Mouse (Mus musculus) lung, postnatal 0 days (tissue): ENCODE results near the gene Myo10. TPM values are rescaled to one million over a fixed set of nuclear protein-coding genes. Genes with fewer than 3 reads are reported as not detected.
A peak's percentile ranks its signal among the peaks of the same experiment; 100 is the strongest.

Source experiments
- ATAC-seq: fragments of 200-750 bp; cut with Nextera tagmentation; 2 replicates; pipeline ENCODE4 v1.8.0; 2017; ENCODE audit warnings: moderate library complexity
- DNase-seq: peaks from one replicate; pipeline ENCODE4 v3.0.0-alpha.2; 2016; ENCODE audit warnings: low spot score
- H3K27ac ChIP-seq: fragments of 300-500 bp; sonication (generic); 2 replicates; pipeline ENCODE4 v1.5.1; 2014; ENCODE audit warnings: antibody characterized with exemption, mild to moderate bottlenecking, low read length, mixed read lengths
- H3K27me3 ChIP-seq: fragments of 300-500 bp; sonication (generic); replicated peaks from 2 replicates; pipeline ENCODE4 v1.6.1; 2014; ENCODE audit warnings: low read length, mixed read lengths; ENCODE audit not compliant: insufficient read depth
- H3K36me3 ChIP-seq: fragments of 300-500 bp; sonication (generic); 2 replicates; pipeline ENCODE4 v1.6.1; 2014; ENCODE audit warnings: low read length, mixed read lengths; ENCODE audit not compliant: insufficient read depth
- H3K4me1 ChIP-seq: fragments of 300-500 bp; sonication (generic); 2 replicates; pipeline ENCODE4 v1.6.1; 2014; ENCODE audit warnings: antibody characterized with exemption, low read depth, low read length, mixed read lengths; ENCODE audit not compliant: insufficient read depth
- H3K4me2 ChIP-seq: fragments of 300-500 bp; sonication (generic); replicated peaks from 2 replicates; pipeline ENCODE4 v1.6.1; 2014; ENCODE audit warnings: low read depth, mild to moderate bottlenecking, low read length, moderate library complexity, mixed read lengths
- H3K4me3 ChIP-seq: fragments of 300-500 bp; sonication (generic); 2 replicates; pipeline ENCODE4 v1.5.1; 2014; ENCODE audit warnings: low read depth, low read length
- H3K9ac ChIP-seq: fragments of 300-500 bp; sonication (generic); replicated peaks from 2 replicates; pipeline ENCODE4 v1.6.1; 2014; ENCODE audit warnings: low read depth, mild to moderate bottlenecking
- H3K9me3 ChIP-seq: fragments of 300-500 bp; sonication (generic); 2 replicates; pipeline ENCODE4 v1.6.1; 2016; ENCODE audit warnings: low read length, mixed read lengths
- CTCF ChIP-seq: IDR thresholded peaks from 2 replicates; pipeline ENCODE4 v1.5.1; 2016; ENCODE audit warnings: antibody characterized with exemption, mild to moderate bottlenecking
- EP300 ChIP-seq: IDR thresholded peaks from 2 replicates; pipeline ENCODE4 v1.6.1; 2016; ENCODE audit warnings: antibody characterized with exemption, mild to moderate bottlenecking, control low read depth
- WGBS: fragments of 180-500 bp; shearing (Covaris S2); extraction: QIAGEN DNeasy Blood & Tissue Kit; methylation state at CpG from one replicate; pipeline ENCODE4 v1.1.7; 2014; 5-methylcytosine and 5-hydroxymethylcytosine counted together
- polyA plus RNA-seq: library from polyadenylated mRNA; unstranded; fragments of >200 nt; fragmentation: Nextera tagmentation; extraction: Ambion mirVana; gene quantifications from 2 replicates; pipeline ENCODE4 v1.2.1, GENCODE M21; 2015

Gene Myo10
- polyA plus RNA-seq, 1 experiment from 2014 or later, result 17.3 TPM

DNA sequence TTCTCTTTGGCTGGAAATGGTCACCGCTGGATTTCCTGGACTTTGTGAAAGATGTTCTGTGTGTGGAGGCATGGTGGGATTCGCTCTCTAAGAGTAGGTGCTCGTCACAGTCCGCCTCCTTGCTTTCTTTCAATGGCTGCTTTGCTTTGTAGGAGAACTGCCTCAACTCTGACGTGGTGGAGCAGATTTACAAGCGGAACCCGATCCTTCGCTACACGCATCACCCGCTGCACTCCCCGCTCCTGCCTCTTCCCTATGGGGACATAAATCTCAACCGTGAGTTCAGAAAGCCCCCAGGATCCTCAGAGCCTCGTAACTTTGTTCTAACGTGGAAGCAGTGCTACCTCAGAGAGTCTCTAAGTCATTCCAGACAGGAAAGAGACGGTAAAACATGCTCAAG is 180.8 kb downstream of the Myo10 start:
- H3K36me3 ChIP-seq, result peaks cover 55% of the 10 kb centered on the region
- H3K27me3 ChIP-seq, result no peaks in the 10 kb centered on the region
- 86% methylated on average over 15 of the region's 15 CpGs for WGBS
- DNase-seq (no peak), ATAC-seq (no peak)
- TF ChIP-seq EP300 (no peak), CTCF (no peak)
- H3K4me2 ChIP-seq, result no peak overlapping the region
- no peaks in the 10 kb centered on the region for H3K9me3 ChIP-seq
- H3K4me3 ChIP-seq, result no peak overlapping the region
- H3K4me1 ChIP-seq, result no peaks in the 10 kb centered on the region
- no peak overlapping the region for H3K9ac ChIP-seq
- H3K27ac ChIP-seq, result no peak overlapping the region

DNA sequence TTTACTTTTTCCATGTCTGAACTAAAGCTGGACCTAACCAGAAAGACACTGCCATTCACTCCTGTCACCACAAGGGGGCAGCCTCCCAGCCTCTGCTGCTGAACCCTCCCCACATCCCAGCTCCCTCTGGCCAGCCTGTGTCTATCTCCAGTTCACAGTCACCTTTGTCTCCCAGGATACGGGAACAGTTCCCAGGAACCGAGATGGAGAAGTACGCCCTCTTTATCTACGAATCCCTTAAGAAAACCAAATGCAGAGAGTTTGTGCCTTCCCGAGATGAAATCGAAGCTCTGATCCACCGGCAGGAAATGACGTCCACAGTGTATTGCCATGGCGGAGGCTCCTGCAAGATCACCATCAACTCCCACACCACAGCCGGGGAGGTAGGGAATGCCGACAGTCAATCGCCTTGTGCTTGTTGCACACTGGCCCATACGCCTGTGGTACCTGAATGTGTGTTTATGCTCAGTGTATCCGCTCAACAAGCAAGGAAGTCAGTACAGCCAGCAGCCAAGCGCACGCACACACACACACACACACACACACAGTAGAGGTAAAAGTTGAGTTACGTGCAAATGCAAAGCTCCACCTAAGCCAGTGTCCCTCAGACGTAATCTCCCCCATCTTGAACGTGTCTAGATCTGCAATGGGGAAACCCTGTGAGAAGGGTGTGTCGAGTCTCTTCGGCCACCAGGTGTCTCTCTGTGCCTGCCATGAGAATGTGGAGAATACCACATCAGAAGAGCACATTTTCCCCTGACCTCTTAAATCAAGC is 183.2 kb downstream of the Myo10 start:
- Histone ChIP-seq H3K4me3 (no peak overlapping the region), H3K4me2 (no peak overlapping the region), H3K27ac (no peak overlapping the region), H3K4me1 (no peaks in the 10 kb centered on the region), H3K9ac (no peak overlapping the region), H3K9me3 (no peaks in the 10 kb centered on the region), H3K27me3 (no peaks in the 10 kb centered on the region), H3K36me3 (peaks cover 47% of the 10 kb centered on the region)
- TF ChIP-seq CTCF (peak; percentile 90), EP300 (no peak)
- 78% methylated on average over 21 of the region's 21 CpGs for WGBS
- peak; percentile 55 for ATAC-seq
- peak; percentile 72 for DNase-seq

DNA sequence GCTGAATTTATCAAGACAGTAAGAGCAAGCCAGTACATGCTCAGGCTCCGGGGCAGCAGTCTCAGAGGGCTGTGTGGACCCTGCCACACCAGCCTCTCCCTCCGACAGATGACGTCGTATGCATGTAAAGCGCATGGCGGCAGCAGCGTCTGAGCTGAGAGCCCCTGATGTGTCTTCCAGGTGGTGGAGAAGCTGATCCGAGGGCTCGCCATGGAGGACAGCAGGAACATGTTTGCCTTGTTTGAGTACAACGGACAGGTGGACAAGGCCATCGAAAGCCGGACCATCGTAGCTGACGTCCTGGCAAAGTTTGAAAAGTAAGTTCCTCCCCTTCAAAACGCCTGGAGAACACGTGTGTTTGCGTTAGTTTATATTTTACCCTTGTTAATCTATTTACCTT is 184.0 kb downstream of the Myo10 start:
- Histone ChIP-seq H3K4me2 (no peak overlapping the region), H3K27me3 (no peaks in the 10 kb centered on the region), H3K4me1 (no peaks in the 10 kb centered on the region), H3K27ac (no peak overlapping the region), H3K36me3 (peaks cover 48% of the 10 kb centered on the region), H3K4me3 (no peak overlapping the region), H3K9ac (no peak overlapping the region), H3K9me3 (no peaks in the 10 kb centered on the region)
- no peak for DNase-seq
- WGBS, result 94% methylated on average over 17 of the region's 17 CpGs
- ATAC-seq, result no peak
- TF ChIP-seq CTCF, result no peak

GRCm38 (mm10) chr15:25806878-25807277 is 184.6 kb downstream of the Myo10 start:
- DNase-seq, result no peak
- peaks cover 53% of the 10 kb centered on the region for H3K36me3 ChIP-seq

GRCm38 (mm10) chr15:25808677-25809460 is 186.5 kb downstream of the Myo10 start:
- H3K27ac ChIP-seq, result no peak overlapping the region
- DNase-seq (no peak), ATAC-seq (no peak)
- no peaks in the 10 kb centered on the region for H3K4me1 ChIP-seq
- no peaks in the 10 kb centered on the region for H3K9me3 ChIP-seq
- no peak overlapping the region for H3K4me2 ChIP-seq
- H3K27me3 ChIP-seq, result no peaks in the 10 kb centered on the region
- TF ChIP-seq EP300, result no peak
- TF ChIP-seq CTCF, result no peak
- no peak overlapping the region for H3K9ac ChIP-seq
- WGBS, result 82% methylated on average over 20 of the region's 20 CpGs
- H3K4me3 ChIP-seq, result no peak overlapping the region
- peaks cover 57% of the 10 kb centered on the region for H3K36me3 ChIP-seq

More at GRCm38 (mm10) chr15:25806878-25807277, 184.6 kb downstream of the Myo10 start:
- no peaks in the 10 kb centered on the region for H3K4me1 ChIP-seq
- H3K27me3 ChIP-seq, result no peaks in the 10 kb centered on the region
- no peak for TF ChIP-seq CTCF
- no peak for TF ChIP-seq EP300
- H3K9me3 ChIP-seq, result no peaks in the 10 kb centered on the region
- no peak for ATAC-seq
- H3K4me3 ChIP-seq, result no peak overlapping the region
- 92% methylated on average over 9 of the region's 9 CpGs for WGBS
- H3K27ac ChIP-seq, result no peak overlapping the region
- no peak overlapping the region for H3K4me2 ChIP-seq
- H3K9ac ChIP-seq, result no peak overlapping the region

- peak; percentile 74 for DNase-seq
Measured at GRCm38 (mm10) chr15:25809669-25810068, 187.3 kb downstream of the Myo10 start.

More at GRCm38 (mm10) chr15:25809669-25810068, 187.3 kb downstream of the Myo10 start:
- Histone ChIP-seq H3K36me3 (peaks cover 50% of the 10 kb centered on the region), H3K4me1 (no peaks in the 10 kb centered on the region), H3K4me2 (no peak overlapping the region), H3K27ac (no peak overlapping the region), H3K27me3 (no peaks in the 10 kb centered on the region), H3K4me3 (no peak overlapping the region), H3K9me3 (no peaks in the 10 kb centered on the region), H3K9ac (no peak overlapping the region)
- peak; percentile 71 for ATAC-seq
- TF ChIP-seq CTCF (no peak), EP300 (no peak)
- WGBS, result 57% methylated on average over 6 of the region's 6 CpGs
